Mouse (Mus musculus) cerebellum, postnatal 4 days (tissue): Measurements from ENCODE around the gene Ppp1r13b.

ENCODE experiments used
- DNase-seq, 2 experiments: peaks; one replicate each; pipeline ENCODE4 v3.0.0; 2022; ENCODE audit warnings: low spot score in 2 of 2, mixed read lengths in 1 of 2

Ppp1r13b gene

GRCm38 (mm10) chr12:111827556-111827955, 80.4 kb downstream of the Ppp1r13b start:
- DNase-seq = no peak

- DNase-seq = no peak
Observed at GRCm38 (mm10) chr12:111821931-111822330, 86.0 kb downstream of the Ppp1r13b start.

DNA sequence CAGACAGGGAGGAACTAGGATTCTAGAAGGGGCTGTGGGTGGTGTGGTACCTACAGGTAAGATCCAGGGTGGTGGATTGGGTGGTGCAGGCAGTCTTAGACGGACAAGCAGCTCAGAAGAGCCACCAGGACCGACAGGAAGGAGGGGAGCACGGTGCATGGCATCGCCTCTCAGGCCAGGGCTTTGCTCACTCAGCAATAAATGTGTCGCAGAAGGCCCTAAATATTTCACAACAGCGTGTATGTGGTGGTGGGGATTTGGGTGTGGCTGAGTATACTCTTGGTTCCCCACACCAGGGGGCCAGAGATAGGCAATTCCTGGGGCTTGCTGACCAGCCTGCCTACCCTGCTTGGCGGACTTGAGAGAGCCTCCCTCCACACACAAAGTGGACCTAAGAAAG, 87.2 kb downstream of the Ppp1r13b start:
- DNase-seq = no peak

- DNase-seq = no peak
Observed at GRCm38 (mm10) chr12:111819936-111820335, 88.0 kb downstream of the Ppp1r13b start.

- no peak for DNase-seq
Observed at GRCm38 (mm10) chr12:111817991-111818390, 89.9 kb downstream of the Ppp1r13b start.

DNA sequence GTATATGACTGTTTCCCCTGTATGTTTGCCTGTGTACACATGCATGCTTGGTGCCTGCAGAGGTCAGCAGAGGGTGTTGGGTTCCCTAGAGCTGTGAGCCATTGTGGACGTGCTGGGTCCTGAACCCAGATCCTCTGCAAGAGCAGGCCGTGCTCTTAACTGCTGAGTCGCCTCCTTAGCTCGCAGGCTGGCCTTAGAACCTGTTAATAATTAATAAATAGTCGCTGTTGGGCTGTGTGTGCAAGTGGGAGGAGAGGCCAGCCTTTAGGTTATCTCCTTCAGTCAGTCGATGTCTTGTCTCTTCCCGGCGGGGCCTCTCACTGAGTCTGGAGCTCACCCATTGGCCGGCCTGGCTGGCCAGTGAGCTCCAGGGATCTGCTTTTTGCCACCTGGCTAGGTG, 90.9 kb downstream of the Ppp1r13b start:
- DNase-seq = no peak

DNA sequence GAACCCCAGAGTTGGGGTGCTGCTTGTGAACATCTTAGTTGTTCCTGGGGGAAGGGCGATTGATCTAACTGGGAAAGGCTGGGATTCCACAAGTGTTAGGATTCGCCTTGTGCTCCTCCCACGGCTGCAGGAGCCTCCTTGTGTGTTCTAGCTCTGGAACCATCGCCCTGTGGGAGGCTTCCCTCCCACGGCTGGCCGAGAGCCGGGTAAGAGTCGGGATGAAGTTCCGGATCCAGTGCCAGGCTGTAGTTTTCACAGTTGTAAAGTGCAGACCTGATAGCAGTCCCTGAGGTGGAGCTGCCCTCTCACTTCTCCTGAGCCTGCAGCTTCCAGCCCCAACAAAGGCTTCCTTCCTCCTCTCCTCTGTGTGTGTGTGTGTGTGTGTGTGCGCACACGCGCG, 91.4 kb downstream of the Ppp1r13b start:
- DNase-seq = no peak

DNA sequence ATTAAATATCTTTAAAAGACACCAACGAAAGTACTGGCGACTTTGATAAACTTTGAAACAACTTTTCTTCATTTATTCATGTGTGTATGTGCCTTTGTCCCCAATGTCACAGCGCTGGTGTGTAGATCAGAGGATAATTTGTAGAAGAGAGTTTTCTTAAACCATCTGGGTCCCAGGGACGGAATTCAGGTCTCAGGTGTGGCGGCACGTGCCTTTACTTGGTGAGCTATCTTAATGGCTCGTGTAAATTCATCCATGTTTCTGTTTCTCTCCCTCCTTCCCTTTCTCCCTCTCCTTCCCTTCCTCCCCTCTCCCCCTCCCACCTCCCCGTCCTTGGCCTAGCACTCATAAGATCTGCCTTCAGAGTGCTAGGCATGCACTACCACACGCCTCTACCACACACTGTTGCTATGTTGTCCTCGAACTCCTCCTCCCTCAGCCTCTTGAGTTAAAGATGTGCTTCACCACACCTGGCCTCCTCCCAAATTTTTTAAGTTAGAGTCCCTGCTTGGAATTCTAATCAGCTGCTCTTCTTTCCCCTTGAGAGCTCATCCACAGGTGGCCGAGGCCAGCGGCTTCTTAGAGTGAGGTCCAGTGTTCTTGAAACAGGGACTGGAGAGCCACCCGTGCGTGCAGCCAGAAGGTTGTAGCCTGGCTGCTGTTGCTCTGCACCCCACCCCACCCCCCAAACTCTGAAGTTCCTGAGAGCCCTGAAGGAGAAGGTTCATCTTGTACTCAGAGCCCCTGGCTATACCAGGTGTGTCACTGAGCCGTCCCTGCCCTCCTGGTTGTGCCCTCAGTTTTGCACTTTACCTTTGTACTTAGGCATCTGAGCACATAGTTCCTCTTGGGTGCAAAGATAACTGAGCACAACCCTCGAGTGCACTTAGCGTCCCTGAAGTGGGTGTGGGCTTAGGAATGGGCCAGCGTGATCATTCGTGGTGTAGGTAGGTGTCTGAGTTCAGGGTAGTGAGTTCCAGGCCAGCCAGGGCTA, 92.8 kb downstream of the Ppp1r13b start:
- DNase-seq = no peak

DNA sequence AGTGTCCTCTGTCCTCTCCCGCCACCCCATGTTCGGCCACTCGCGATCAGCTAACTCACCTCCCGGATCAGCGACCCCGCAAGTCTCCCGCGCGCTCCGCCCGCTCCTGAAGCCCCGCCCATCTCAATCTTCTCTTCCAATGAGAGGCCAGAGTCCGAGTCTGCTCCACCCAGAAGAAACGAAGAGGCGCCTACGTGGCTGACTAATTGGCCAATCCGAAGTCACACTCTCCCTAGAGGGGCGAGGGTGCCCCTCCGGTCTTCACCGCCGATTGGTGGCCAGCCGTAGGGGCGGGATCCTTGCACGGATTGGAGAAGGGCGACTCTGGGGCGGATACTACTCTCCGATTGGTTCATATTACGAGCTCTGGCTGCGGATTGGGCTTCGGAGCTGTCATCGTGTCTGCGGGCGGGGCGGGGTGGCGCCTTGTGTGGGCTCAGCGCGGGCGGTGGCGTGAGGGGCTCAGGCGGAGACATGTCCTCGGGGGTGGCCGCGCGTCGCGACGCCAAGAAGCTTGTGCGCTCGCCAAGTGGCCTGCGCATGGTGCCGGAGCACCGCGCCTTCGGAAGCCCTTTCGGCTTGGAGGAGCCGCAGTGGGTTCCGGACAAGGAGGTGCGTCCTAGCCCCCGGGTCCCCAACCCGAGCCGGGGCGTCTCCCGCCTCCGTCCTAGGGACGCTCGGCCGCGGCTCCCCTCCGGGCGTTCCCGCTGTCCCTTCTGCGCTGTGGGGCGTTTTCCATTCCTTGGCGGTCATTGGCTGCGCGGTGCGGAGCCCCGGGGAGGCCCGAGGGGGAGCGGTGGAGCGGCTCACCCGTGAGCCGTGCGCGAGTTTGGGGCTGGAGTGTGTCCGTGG, 93.9 kb downstream of the Ppp1r13b start, which contains the start of the genes Xrcc3 and Zfyve21:
Xrcc3 (minus strand) TSS at position 108 of the 852 bp plus-strand sequence.
Zfyve21 (plus strand) TSS at position 405 of the 852 bp plus-strand sequence.
- DNase-seq = peak; percentile 92 to 96

- DNase-seq = no peak
Observed at GRCm38 (mm10) chr12:111813111-111813765, 94.7 kb downstream of the Ppp1r13b start.

DNA sequence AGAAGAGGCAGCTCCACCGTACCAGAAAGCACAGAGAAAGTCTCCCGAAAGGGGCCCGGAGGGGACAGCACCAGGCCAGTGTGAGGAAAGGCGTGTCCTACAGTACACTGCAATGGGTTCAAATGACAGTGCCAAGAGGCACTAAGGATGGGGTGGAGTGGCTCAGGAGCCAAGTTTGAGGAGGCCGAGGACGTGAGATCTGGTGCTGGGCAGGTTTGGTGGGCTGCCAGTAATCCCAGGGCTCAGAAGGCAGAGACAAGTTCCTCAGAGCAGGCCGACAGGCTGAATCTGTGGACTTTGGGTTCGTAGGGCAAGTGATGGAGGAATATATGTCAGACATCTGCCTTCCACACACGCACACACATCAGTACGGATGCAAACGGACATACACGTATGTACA, 95.3 kb downstream of the Ppp1r13b start:
- no peak for DNase-seq

GRCm38 (mm10) chr12:111812075-111812474, 95.8 kb downstream of the Ppp1r13b start:
- no peak for DNase-seq

- peak; percentile 44 to 82 for DNase-seq
Observed at GRCm38 (mm10) chr12:111809762-111810161, 98.1 kb downstream of the Ppp1r13b start.

- DNase-seq = no peak
Observed at GRCm38 (mm10) chr12:111808775-111809174, 99.1 kb downstream of the Ppp1r13b start.

DNA sequence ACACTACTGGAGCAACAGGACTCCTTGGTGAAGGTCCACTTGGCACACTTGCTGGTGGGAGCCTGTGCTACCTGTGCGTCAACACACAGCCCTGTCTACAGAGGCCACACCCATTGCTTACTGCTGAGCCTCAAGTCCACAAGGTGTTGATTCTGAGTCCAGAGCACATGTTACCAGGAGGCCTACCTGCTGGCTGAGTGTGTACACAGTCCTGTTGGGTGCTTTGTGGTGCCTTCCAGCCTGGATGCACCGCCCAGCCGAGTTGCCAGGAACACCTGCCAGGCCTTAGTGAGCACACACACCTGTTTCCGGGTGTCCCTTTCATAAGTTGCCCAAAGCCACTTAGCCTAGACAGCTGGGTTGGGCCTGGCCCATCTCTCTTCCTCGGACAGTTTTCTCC, 104.4 kb downstream of the Ppp1r13b start:
- DNase-seq = no peak

- DNase-seq = no peak
Observed at GRCm38 (mm10) chr12:111800459-111801183, 107.3 kb downstream of the Ppp1r13b start.

DNA sequence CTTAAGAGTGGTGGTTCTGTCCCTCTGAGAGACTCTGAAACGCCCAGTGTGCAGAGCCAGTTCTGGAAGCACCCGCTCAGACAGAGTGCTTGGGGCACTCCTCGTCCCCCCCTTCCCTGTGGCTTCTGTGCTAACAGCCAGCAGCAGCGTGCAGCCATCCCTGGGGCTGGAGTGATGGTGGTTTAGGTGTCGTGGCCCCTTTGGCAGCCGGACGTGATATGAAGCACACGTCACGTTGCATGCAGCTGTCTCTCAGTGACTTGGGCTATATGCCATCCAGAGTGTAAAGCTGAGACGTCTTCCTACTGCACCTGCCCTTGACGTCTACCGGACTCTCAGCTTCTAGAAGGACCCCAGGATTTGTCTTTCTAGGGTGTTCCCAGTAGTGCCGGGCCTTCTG, 109.4 kb downstream of the Ppp1r13b start:
- no peak for DNase-seq

DNA sequence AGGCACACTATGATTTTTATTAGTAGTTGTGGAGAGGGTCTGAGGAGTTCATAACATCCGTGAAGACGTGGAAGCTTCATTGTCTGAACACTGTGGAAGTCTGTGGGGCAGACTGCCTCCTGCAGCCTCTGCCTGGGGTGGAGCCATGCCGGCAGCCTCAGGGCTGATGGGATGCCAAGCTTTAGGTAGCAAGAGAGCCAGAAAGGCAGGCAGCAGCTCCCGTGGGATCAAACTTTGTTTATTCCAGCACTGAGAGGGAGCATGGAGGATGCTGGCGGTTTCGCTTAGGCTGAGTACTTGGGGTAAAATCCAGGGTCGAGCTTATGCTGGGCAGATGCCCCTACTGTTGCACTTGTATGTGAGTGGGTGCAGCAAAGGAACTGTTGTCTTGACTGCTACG, 110.7 kb downstream of the Ppp1r13b start:
- no peak for DNase-seq

- peak in 1 of 2 experiments; percentile 50 for DNase-seq
Observed at GRCm38 (mm10) chr12:111795180-111795895, 112.6 kb downstream of the Ppp1r13b start.

GRCm38 (mm10) chr12:111794526-111795179, 113.3 kb downstream of the Ppp1r13b start:
- DNase-seq = no peak
